Mouse (Mus musculus) lung, postnatal 0 days (tissue): Measurements from ENCODE around the gene Prnp. TPM values are rescaled to one million over a fixed set of nuclear protein-coding genes. Genes with fewer than 3 reads are reported as not detected.

ENCODE experiments used
- ATAC-seq: fragments of 200-750 bp; cut with Nextera tagmentation; 2 replicates; pipeline ENCODE4 v1.8.0; 2017; ENCODE audit warnings: moderate library complexity
- DNase-seq: peaks from one replicate; pipeline ENCODE4 v3.0.0-alpha.2; 2016; ENCODE audit warnings: low spot score
- H3K27ac ChIP-seq: fragments of 300-500 bp; sonication (generic); 2 replicates; pipeline ENCODE4 v1.5.1; 2014; ENCODE audit warnings: antibody characterized with exemption, mild to moderate bottlenecking, low read length, mixed read lengths
- H3K27me3 ChIP-seq: fragments of 300-500 bp; sonication (generic); replicated peaks from 2 replicates; pipeline ENCODE4 v1.6.1; 2014; ENCODE audit warnings: low read length, mixed read lengths; ENCODE audit not compliant: insufficient read depth
- H3K36me3 ChIP-seq: fragments of 300-500 bp; sonication (generic); 2 replicates; pipeline ENCODE4 v1.6.1; 2014; ENCODE audit warnings: low read length, mixed read lengths; ENCODE audit not compliant: insufficient read depth
- H3K4me1 ChIP-seq: fragments of 300-500 bp; sonication (generic); 2 replicates; pipeline ENCODE4 v1.6.1; 2014; ENCODE audit warnings: antibody characterized with exemption, low read depth, low read length, mixed read lengths; ENCODE audit not compliant: insufficient read depth
- H3K4me2 ChIP-seq: fragments of 300-500 bp; sonication (generic); replicated peaks from 2 replicates; pipeline ENCODE4 v1.6.1; 2014; ENCODE audit warnings: low read depth, mild to moderate bottlenecking, low read length, moderate library complexity, mixed read lengths
- H3K4me3 ChIP-seq: fragments of 300-500 bp; sonication (generic); 2 replicates; pipeline ENCODE4 v1.5.1; 2014; ENCODE audit warnings: low read depth, low read length
- H3K9ac ChIP-seq: fragments of 300-500 bp; sonication (generic); replicated peaks from 2 replicates; pipeline ENCODE4 v1.6.1; 2014; ENCODE audit warnings: low read depth, mild to moderate bottlenecking
- H3K9me3 ChIP-seq: fragments of 300-500 bp; sonication (generic); 2 replicates; pipeline ENCODE4 v1.6.1; 2016; ENCODE audit warnings: low read length, mixed read lengths
- CTCF ChIP-seq: IDR thresholded peaks from 2 replicates; pipeline ENCODE4 v1.5.1; 2016; ENCODE audit warnings: antibody characterized with exemption, mild to moderate bottlenecking
- EP300 ChIP-seq: IDR thresholded peaks from 2 replicates; pipeline ENCODE4 v1.6.1; 2016; ENCODE audit warnings: antibody characterized with exemption, mild to moderate bottlenecking, control low read depth
- WGBS: fragments of 180-500 bp; shearing (Covaris S2); extraction: QIAGEN DNeasy Blood & Tissue Kit; methylation state at CpG from one replicate; pipeline ENCODE4 v1.1.7; 2014; 5-methylcytosine and 5-hydroxymethylcytosine counted together
- polyA plus RNA-seq: library from polyadenylated mRNA; unstranded; fragments of >200 nt; fragmentation: Nextera tagmentation; extraction: Ambion mirVana; gene quantifications from 2 replicates; pipeline ENCODE4 v1.2.1, GENCODE M21; 2015

The Prnp gene
- polyA plus RNA-seq, 1 experiment from 2014 or later: 142 TPM

DNA sequence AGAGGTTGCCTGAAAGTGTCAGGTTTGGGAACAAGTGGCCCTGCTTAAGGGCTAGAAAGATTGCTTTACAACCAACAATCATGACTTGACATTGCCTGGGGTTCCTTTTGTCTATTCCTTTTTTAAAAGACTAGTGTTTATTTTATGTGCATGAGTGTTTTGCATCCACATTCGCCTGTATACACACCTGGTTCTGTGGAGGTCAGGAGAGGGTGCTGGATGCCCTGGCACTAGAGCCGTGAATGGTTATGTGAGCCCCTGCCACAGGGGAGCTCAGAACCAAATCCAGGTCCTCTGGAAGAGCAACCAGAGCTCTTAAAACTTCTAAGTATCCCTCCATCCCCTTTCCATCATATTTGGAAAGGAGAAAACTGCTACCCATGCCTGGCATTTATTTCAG, 1.1 kb downstream of the Prnp start:
- DNase-seq (no peak), ATAC-seq (no peak)
- H3K27me3 ChIP-seq: no peaks in the 10 kb centered on the region
- peak overlapping the region; percentile 74 for H3K4me2 ChIP-seq
- no peak overlapping the region for H3K27ac ChIP-seq
- 61% methylated on average over 2 of the region's 2 CpGs for WGBS
- H3K36me3 ChIP-seq: no peaks in the 10 kb centered on the region
- 0 out of 2 replicates have a peak overlapping the region, but pooled peaks have one; percentile 65 for H3K4me3 ChIP-seq
- H3K4me1 ChIP-seq: no peaks in the 10 kb centered on the region
- no peak overlapping the region for H3K9ac ChIP-seq
- H3K9me3 ChIP-seq: no peaks in the 10 kb centered on the region
- no peak for TF ChIP-seq CTCF
- TF ChIP-seq EP300: no peak

DNA sequence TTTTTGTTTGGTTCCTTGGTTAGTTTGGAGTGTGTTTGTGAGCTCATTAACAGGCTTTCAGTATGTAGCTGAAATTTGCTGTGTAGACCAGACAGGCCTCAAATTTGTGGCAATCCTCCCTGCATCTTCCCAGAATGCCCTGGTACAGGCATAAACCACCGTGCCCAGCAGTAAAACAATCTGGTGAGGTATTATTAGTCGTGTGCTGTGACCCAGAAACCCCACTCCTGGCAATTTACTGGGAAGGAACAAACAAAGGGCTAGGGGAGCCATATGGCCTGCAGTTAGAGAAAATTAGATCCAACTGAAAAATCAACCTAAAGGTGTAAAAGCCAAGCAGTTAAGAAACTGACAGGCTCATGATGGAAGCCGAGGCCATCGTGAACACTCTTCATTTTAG, 1.6 kb downstream of the Prnp start:
- Histone ChIP-seq H3K9me3 (no peaks in the 10 kb centered on the region), H3K36me3 (no peaks in the 10 kb centered on the region), H3K4me2 (no peak overlapping the region; the same call in 1 of the 2 replicates), H3K4me3 (no peak overlapping the region), H3K27ac (no peak overlapping the region), H3K9ac (no peak overlapping the region), H3K4me1 (no peaks in the 10 kb centered on the region), H3K27me3 (no peaks in the 10 kb centered on the region)
- ATAC-seq: no peak
- 78% methylated on average over 4 of the region's 4 CpGs for WGBS
- TF ChIP-seq CTCF (no peak), EP300 (no peak)
- DNase-seq: no peak

DNA sequence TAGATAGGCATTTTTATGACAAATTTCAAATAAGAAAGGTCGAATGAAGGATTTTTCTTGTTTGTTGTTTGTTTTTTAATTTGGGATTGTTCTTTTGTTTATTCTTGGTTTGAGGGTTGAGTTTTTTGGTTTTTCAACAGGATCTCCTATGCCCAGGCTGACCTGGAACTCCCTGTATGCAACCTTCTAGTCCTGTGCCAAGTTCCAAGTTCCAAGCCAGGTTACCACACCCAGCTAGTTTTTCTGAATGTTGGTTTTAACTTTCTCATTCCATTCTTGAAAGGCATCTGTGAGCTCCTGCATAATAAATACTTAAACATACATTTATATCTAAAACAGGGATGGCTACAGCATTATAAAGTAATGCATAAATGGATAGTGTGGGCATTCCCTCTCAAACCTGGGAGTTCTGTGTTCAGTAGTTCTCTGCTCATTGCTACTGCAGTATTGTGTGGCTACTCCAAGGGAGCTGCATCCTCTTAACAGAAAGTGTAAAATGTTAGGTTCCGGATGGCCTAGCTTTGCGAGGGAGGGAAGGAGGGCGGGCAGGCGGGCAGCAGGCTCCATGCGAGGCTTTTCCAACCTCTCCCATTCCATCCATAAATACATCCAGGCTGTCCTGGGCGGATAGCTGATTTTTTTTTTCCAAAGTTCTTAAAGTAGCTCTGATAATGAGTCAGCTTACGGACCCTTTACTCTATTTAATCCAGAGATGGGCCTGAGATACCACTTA, 3.0 kb downstream of the Prnp start:
- Histone ChIP-seq H3K36me3 (no peaks in the 10 kb centered on the region), H3K4me1 (no peaks in the 10 kb centered on the region), H3K4me3 (no peak overlapping the region), H3K9ac (no peak overlapping the region), H3K27ac (no peak overlapping the region), H3K27me3 (no peaks in the 10 kb centered on the region), H3K9me3 (no peaks in the 10 kb centered on the region), H3K4me2 (no peak overlapping the region)
- no peak for ATAC-seq
- no peak for TF ChIP-seq EP300
- TF ChIP-seq CTCF: no peak
- WGBS: 87% methylated on average over 8 of the region's 8 CpGs
- no peak for DNase-seq

DNA sequence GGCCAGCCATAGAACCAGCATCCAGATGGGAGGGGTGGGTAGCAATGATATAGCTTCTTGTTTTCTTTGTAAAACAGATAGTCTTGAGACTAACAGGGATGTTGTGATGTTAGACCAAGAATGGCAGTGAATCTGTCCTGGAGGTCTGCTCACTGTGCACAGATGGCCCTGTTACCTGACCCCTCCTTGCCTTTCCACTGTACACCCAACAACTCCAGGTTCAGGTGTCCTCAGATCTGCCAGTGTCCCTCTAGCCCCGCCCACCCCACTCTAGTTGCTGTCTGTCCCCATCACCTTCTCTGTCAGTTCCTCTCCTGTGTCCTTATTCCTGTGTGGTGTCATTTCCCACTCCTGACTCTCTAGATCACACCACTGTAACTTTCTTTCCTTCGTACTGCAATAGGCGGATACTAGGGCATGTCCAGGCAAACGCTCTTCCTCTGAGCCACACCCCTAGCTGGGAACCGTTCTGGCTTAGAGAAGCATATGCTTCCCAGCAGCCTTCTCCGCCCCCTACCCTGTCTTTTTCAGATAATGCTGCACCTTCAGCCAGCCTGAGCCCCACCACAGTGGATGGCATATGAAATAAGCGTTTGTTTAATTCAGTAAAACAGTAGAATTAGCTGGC, 22.7 kb downstream of the Prnp start:
- H3K4me3 ChIP-seq: no peak overlapping the region
- ATAC-seq (peak; percentile 46), DNase-seq (no peak)
- H3K36me3 ChIP-seq: no peaks in the 10 kb centered on the region
- no peak overlapping the region for H3K9ac ChIP-seq
- no peak overlapping the region for H3K27ac ChIP-seq
- H3K27me3 ChIP-seq: no peaks in the 10 kb centered on the region
- no peaks in the 10 kb centered on the region for H3K4me1 ChIP-seq
- TF ChIP-seq CTCF (no peak), EP300 (no peak)
- 53% methylated on average over 7 of the region's 7 CpGs for WGBS
- H3K4me2 ChIP-seq: no peak overlapping the region
- no peaks in the 10 kb centered on the region for H3K9me3 ChIP-seq

DNA sequence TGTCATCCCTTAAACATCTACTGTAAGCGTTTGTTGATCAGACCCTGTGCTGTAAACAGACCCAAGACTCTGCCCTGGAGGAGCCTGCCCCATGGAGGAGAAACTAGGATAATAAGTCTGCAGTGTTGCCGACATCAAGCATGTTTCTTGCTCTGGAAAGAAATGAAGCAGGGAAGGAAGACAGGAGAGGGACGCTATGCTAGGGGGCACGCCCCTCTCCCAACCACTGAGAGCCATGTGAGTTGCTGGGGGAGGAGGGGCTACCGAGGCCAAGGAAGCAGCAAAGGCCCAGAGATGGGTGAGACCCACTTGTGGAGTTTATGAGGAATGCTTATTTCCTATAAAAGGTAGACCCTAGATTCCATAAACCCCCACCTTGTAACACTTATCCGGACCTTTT, 23.3 kb downstream of the Prnp start:
- Histone ChIP-seq H3K4me2 (no peak overlapping the region), H3K4me3 (no peak overlapping the region), H3K9ac (no peak overlapping the region), H3K27me3 (no peaks in the 10 kb centered on the region), H3K36me3 (no peaks in the 10 kb centered on the region), H3K27ac (no peak overlapping the region), H3K4me1 (no peaks in the 10 kb centered on the region), H3K9me3 (no peaks in the 10 kb centered on the region)
- ATAC-seq (no peak), DNase-seq (no peak)
- TF ChIP-seq EP300: no peak
- no peak for TF ChIP-seq CTCF
- WGBS: 24% methylated on average over 6 of the region's 6 CpGs

DNA sequence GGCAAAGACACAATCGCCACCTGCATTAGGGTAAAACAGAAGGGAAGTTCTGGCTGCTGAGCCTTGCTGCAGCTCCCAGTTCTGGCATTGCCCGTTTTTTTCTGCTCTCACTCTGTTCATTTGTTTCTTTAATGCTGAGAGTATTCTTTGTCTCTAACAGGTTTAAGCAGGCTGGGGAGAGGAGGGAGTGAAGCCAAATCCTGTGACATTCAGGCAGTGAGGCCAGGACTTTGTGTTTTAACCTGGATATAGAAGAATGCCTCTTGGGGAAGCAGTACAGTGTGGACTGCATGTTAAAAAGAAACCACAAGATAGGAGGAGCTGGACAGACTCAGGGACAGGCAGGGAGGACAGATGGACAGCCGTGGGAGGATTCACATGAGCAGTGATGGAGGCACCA, 23.9 kb downstream of the Prnp start:
- H3K4me1 ChIP-seq: no peaks in the 10 kb centered on the region
- H3K4me2 ChIP-seq: no peak overlapping the region
- WGBS: 56% methylated on average over 3 of the region's 3 CpGs
- H3K27me3 ChIP-seq: no peaks in the 10 kb centered on the region
- DNase-seq: no peak
- no peak overlapping the region for H3K4me3 ChIP-seq
- no peak for TF ChIP-seq EP300
- no peak for TF ChIP-seq CTCF
- ATAC-seq: no peak
- H3K36me3 ChIP-seq: no peaks in the 10 kb centered on the region
- 0 out of 2 replicates have a peak overlapping the region, but pooled peaks have one; percentile 20 for H3K27ac ChIP-seq
- H3K9me3 ChIP-seq: no peaks in the 10 kb centered on the region
- no peak overlapping the region for H3K9ac ChIP-seq
